Mouse (Mus musculus) olfactory bulb, adult 2 months (tissue): ENCODE measurements around the gene Gpr89.

Experiments used
- CTCF ChIP-seq: fragments of 200-500 bp; IDR thresholded peaks from 2 replicates; pipeline ENCODE4 v1.5.1; 2012; ENCODE audit warnings: low read depth, mild to moderate bottlenecking, low read length, moderate library complexity; ENCODE audit not compliant: insufficient read depth
- POLR2A ChIP-seq: fragments of 200-500 bp; IDR thresholded peaks from 2 replicates; pipeline ENCODE4 v1.6.1; 2012; ENCODE audit warnings: mild to moderate bottlenecking, low read depth, low read length, moderate library complexity; ENCODE audit not compliant: insufficient read depth

DNA sequence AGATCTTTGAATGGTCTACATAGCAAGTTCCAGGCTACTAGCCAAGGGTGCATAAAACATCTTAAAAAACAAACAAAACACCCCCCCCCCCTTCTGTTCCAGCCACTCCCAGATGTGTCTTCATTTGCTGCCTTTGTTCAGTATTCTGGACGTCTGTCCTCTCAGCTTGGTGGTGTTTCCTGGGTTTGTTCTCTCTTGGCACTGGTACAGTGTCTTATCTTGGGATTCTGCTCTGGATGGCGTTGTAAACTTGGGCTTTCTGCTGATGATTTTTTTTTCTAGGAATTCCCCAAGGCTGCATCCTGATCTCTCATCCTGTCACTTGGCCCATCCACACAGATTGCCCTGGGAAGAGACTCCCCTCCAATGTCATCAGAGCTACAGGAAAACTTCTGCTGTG lies 68.7 kb downstream of the Gpr89 start:
- TF ChIP-seq CTCF = no peak
- TF ChIP-seq POLR2A = no peak
